Mouse (Mus musculus): Measurements from ENCODE around the gene Mrps18b.

GRCm38 (mm10) chr17:35883777-35884176 is 32.4 kb downstream of the Mrps18b start:
- TF ChIP-seq POLR2A (IDR thresholded peaks at IDR 0.05; ENCODE audit: low read depth, low read length) (no peak), CTCF (IDR thresholded peaks at IDR 0.05; ENCODE audit: extremely low read depth, insufficient read length, insufficient replicate concordance, low read depth, low read length) (no peak)
